Mouse (Mus musculus) liver, adult 2 months (tissue): ENCODE data around the gene Luzp2.

Source experiments
- CTCF ChIP-seq: fragments of 200-500 bp; IDR thresholded peaks from 2 replicates; pipeline ENCODE4 v1.5.1; 2011; ENCODE audit warnings: low read depth, low read length, control low read depth
- POLR2A ChIP-seq: fragments of 200-500 bp; IDR thresholded peaks from 2 replicates; pipeline ENCODE4 v1.6.1; 2011; ENCODE audit warnings: low read length, control low read depth; ENCODE audit not compliant: insufficient read depth; ENCODE audit errors: extremely low read depth

DNA sequence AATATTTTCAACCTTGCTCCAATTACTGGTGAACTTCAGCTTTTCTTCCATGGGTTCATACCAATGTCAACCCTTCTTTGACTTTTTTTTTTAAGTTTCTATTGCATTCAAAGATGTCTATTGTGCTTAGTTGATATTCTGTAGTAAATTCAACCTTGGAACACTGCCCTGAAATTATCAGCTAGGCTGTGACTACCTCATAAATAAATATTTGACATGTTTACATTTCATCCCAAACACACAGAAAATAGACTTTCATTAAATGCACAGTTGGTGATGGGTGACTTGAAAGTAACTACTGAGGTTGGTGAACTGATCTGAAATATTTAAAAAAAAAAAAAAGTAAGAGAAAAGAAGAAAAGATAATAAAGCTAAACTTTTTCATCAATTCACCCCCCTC, 394.1 kb downstream of the Luzp2 start:
- no peak for TF ChIP-seq CTCF
- no peak for TF ChIP-seq POLR2A
